Comparison of ENCODE assay signal across 8 mouse cellular contexts in genomic region chr5:74175526-74176270, GRCm38 (mm10). TPM values are rescaled to one million over a fixed set of nuclear protein-coding genes. Genes with fewer than 3 reads are reported as not detected.
DNase-seq lines count a peak whose midpoint lies in the region; ATAC-seq and TF ChIP-seq lines count a peak whose summit lies in the region.

No protein-coding gene starts in this region.

- peak; percentile 29; the same call in 1 of the 2 replicates for ATAC-seq in forebrain, embryonic 13.5 days
- ATAC-seq in limb, embryonic 14.5 days (ENCODE audit: low FRiP score, low read depth) = peak; percentile 76
- no peak for ATAC-seq in megakaryocyte-erythroid progenitor cell, adult 5-6 weeks (replicated peaks; ENCODE audit: low FRiP score, low TSS enrichment, poor library complexity, severe bottlenecking)

- H3K27me3 ChIP-seq in forebrain, embryonic 13.5 days = no peaks in the 10 kb centered on the region
- H3K27me3 ChIP-seq in limb, embryonic 14.5 days (ENCODE audit: control insufficient read depth, insufficient read depth, low read length) = no peaks in the 10 kb centered on the region

- H3K9me3 ChIP-seq in forebrain, embryonic 13.5 days (replicated peaks) = no peaks in the 10 kb centered on the region
- H3K9me3 ChIP-seq in limb, embryonic 14.5 days (ENCODE audit: control insufficient read depth, low read length) = no peaks in the 10 kb centered on the region

- 45% methylated on average over 14 of the region's 14 CpGs for WGBS in forebrain, embryonic 13.5 days
- 20% methylated on average over 14 of the region's 14 CpGs for WGBS in limb, embryonic 14.5 days

- no peak overlapping the region for H3K9ac ChIP-seq in forebrain, embryonic 13.5 days
- 0 out of 2 replicates have a peak overlapping the region, but pooled peaks have one; percentile 4 for H3K9ac ChIP-seq in limb, embryonic 14.5 days (ENCODE audit: low read depth, low read length, severe bottlenecking)

- no peak overlapping the region for H3K4me2 ChIP-seq in forebrain, embryonic 13.5 days
- peak overlapping the region; percentile 32; the same call in 1 of the 2 replicates for H3K4me2 ChIP-seq in limb, embryonic 14.5 days (replicated peaks; ENCODE audit: low read depth, low read length, severe bottlenecking)

- H3K27ac ChIP-seq in forebrain, embryonic 13.5 days = peak overlapping the region; percentile 26; the same call in 1 of the 2 replicates
- peak overlapping the region; percentile 88 for H3K27ac ChIP-seq in limb, embryonic 14.5 days (replicated peaks; ENCODE audit: low read depth, low read length)

- H3K4me1 ChIP-seq in forebrain, embryonic 13.5 days = peaks cover 31% of the 10 kb centered on the region
- H3K4me1 ChIP-seq in limb, embryonic 14.5 days (ENCODE audit: control insufficient read depth, insufficient read depth, low read length) = peaks cover 41% of the 10 kb centered on the region

- TF ChIP-seq POLR2A in limb, embryonic 14.5 days (IDR thresholded peaks at IDR 0.05; ENCODE audit: borderline replicate concordance, extremely low read depth, insufficient read depth, insufficient read length) = no peak

- no peaks in the 10 kb centered on the region for H3K36me3 ChIP-seq in forebrain, embryonic 13.5 days (ENCODE audit: poor library complexity, severe bottlenecking)
- H3K36me3 ChIP-seq in limb, embryonic 14.5 days (ENCODE audit: control insufficient read depth, insufficient read depth, low read length) = no peaks in the 10 kb centered on the region

- H3K4me3 ChIP-seq in forebrain, embryonic 13.5 days = no peak overlapping the region
- no peak overlapping the region for H3K4me3 ChIP-seq in limb, embryonic 14.5 days (replicated peaks; ENCODE audit: low read length)

- peak; percentile 51 for DNase-seq in lung, postnatal 10 days
- no peak for DNase-seq in lung, postnatal 25 days (ENCODE audit: low spot score)
- DNase-seq in heart, postnatal 4 days = peak; percentile 64
- peak; percentile 87 for DNase-seq in limb, embryonic 14.5 days (ENCODE audit: low spot score)
- no peak for DNase-seq in layer of hippocampus, postnatal 14 days (ENCODE audit: low spot score in 2 of 2)
- no peak for DNase-seq in retina, embryonic 14.5 days (ENCODE audit: low spot score)

RNA-seq across cellular contexts. Expression of gene Rasl11b, which starts 19.4 kb away (rescaled TPM):
- polyA plus RNA-seq in forebrain, embryonic 13.5 days (2015; fragmentation: Nextera tagmentation; extraction: Ambion mirVana) = 23.0 TPM in 2 replicates
- 10 to 100 TPM; 71.9 to 73.4 TPM for total RNA-seq in heart, postnatal 4 days (2021)
- 111 and 146 TPM in 2 replicates for polyA plus RNA-seq in limb, embryonic 14.5 days (2012; rRNA removed)
- 102 and 116 TPM in 2 replicates for polyA plus RNA-seq in limb, embryonic 14.5 days (2014; fragmentation: Nextera tagmentation; extraction: Ambion mirVana)
- 10 to 100 TPM; 62.7 to 66.1 TPM for total RNA-seq in layer of hippocampus, postnatal 14 days (2021)
- not detected in 2 replicates for total RNA-seq in megakaryocyte-erythroid progenitor cell, adult 5-6 weeks (2014; fragmentation: Nextera tagmentation)
- 0.14 TPM in 1 of 2 replicates, not detected in the other for total RNA-seq in megakaryocyte-erythroid progenitor cell, adult 5-6 weeks (2017)

Comparison
In these comparisons a context has a peak if more than half of its experiments do, and no peak if none do; other contexts are left out.
1. DNase-seq: peak in lung, postnatal 10 days (single experiment), heart, postnatal 4 days (single experiment) and limb, embryonic 14.5 days (single experiment); none in lung, postnatal 25 days (single experiment), layer of hippocampus, postnatal 14 days (0 of 2) and retina, embryonic 14.5 days (single experiment).
2. RNA of gene Rasl11b, which starts 19.4 kb away (total RNA-seq): 71.9 to 73.4 TPM in heart, postnatal 4 days and 62.7 to 66.1 TPM in layer of hippocampus, postnatal 14 days; 0.14 TPM in megakaryocyte-erythroid progenitor cell, adult 5-6 weeks; every median in the first group is over 10 times any median in the second.